Mouse (Mus musculus) liver, adult 2 months (tissue): Measurements from ENCODE around the gene Olfr750. TPM values are rescaled to one million over a fixed set of nuclear protein-coding genes. Genes with fewer than 3 reads are reported as not detected.

Experiments used
- DNase-seq: peaks from one replicate; pipeline ENCODE4 v3.0.0-alpha.2; 2011; ENCODE audit warnings: low read depth, low spot score; ENCODE audit errors: extremely low read depth
- H3K27ac ChIP-seq: fragments of 200-500 bp; replicated peaks from 2 replicates; pipeline ENCODE4 v1.5.1; 2012; ENCODE audit warnings: low read depth, mild to moderate bottlenecking, control low read depth, inconsistent platforms, low read length; ENCODE audit not compliant: insufficient read depth
- H3K27me3 ChIP-seq: fragments of 200-500 bp; 2 replicates; pipeline ENCODE4 v1.6.1; 2012; ENCODE audit warnings: mild to moderate bottlenecking, moderate library complexity, low read length, inconsistent platforms; ENCODE audit not compliant: control insufficient read depth, insufficient read depth
- H3K36me3 ChIP-seq: fragments of 200-500 bp; 2 replicates; pipeline ENCODE4 v1.6.1; 2012; ENCODE audit warnings: low read length, inconsistent platforms; ENCODE audit not compliant: control insufficient read depth, insufficient read depth
- H3K4me1 ChIP-seq: fragments of 200-500 bp; 2 replicates; pipeline ENCODE4 v1.6.1; 2011; ENCODE audit warnings: low read length; ENCODE audit not compliant: control insufficient read depth, insufficient read depth
- H3K4me3 ChIP-seq: fragments of 200-500 bp; 2 replicates; pipeline ENCODE4 v1.5.1; 2011; ENCODE audit warnings: low read depth, mild to moderate bottlenecking, control low read depth, low read length, moderate library complexity; ENCODE audit not compliant: insufficient read depth
- H3K79me2 ChIP-seq: fragments of 200-500 bp; 2 replicates; pipeline ENCODE4 v1.6.1; 2012; ENCODE audit warnings: inconsistent platforms, mild to moderate bottlenecking, low read length, moderate library complexity; ENCODE audit not compliant: control insufficient read depth, insufficient read depth
- H3K9ac ChIP-seq: fragments of 200-500 bp; 2 replicates; pipeline ENCODE4 v1.6.1; 2012; ENCODE audit warnings: low read depth, mild to moderate bottlenecking, control low read depth, inconsistent platforms, low read length
- CTCF ChIP-seq: fragments of 200-500 bp; IDR thresholded peaks from 2 replicates; pipeline ENCODE4 v1.5.1; 2011; ENCODE audit warnings: low read depth, low read length, control low read depth
- POLR2A ChIP-seq: fragments of 200-500 bp; IDR thresholded peaks from 2 replicates; pipeline ENCODE4 v1.6.1; 2011; ENCODE audit warnings: low read length, control low read depth; ENCODE audit not compliant: insufficient read depth; ENCODE audit errors: extremely low read depth
- WGBS: fragments of 180-500 bp; shearing (Covaris S2); methylation state at CpG from one replicate; pipeline ENCODE4 v1.1.7; 2018; 5-methylcytosine and 5-hydroxymethylcytosine counted together
- polyA plus RNA-seq: library from polyadenylated mRNA; depleted of rRNA; stranded (reverse); fragments of >200 nt; gene quantifications from 2 replicates; pipeline ENCODE4 v1.2.3, GENCODE M21; 2012
- total RNA-seq: library from RNA; depleted of rRNA; stranded (reverse); fragments of >200 nt; gene quantifications from 2 replicates; pipeline ENCODE4 v1.2.3, GENCODE M21; 2014

Olfr750 gene
- total and polyA plus RNA-seq, 2 experiments: not detected

- no peaks in the 10 kb centered on the region for H3K27me3 ChIP-seq
- H3K9ac ChIP-seq: no peak overlapping the region
- H3K36me3 ChIP-seq: no peaks in the 10 kb centered on the region
- WGBS: 94% methylated on average over 1 of the region's 1 CpGs
- TF ChIP-seq POLR2A (no peak), CTCF (no peak)
- H3K27ac ChIP-seq: no peak overlapping the region
- peaks cover 9% of the 10 kb centered on the region; the same call in 1 of the 2 replicates for H3K4me1 ChIP-seq
- no peak for DNase-seq
- no peaks in the 10 kb centered on the region for H3K79me2 ChIP-seq
- no peak overlapping the region for H3K4me3 ChIP-seq
Measured at GRCm38 (mm10) chr14:51079180-51079579, 4.9 kb upstream of the Olfr750 start.

GRCm38 (mm10) chr14:51069617-51070016 is 4.6 kb downstream of the Olfr750 start:
- TF ChIP-seq CTCF: peak; percentile 26; the same call in 1 of the 2 replicates
- no peak for TF ChIP-seq POLR2A
- no peak overlapping the region for H3K4me3 ChIP-seq
- no peaks in the 10 kb centered on the region for H3K79me2 ChIP-seq
- DNase-seq: peak; percentile 46
- H3K27me3 ChIP-seq: no peaks in the 10 kb centered on the region
- peaks cover 3% of the 10 kb centered on the region; the same call in 1 of the 2 replicates for H3K4me1 ChIP-seq
- H3K27ac ChIP-seq: no peak overlapping the region
- WGBS: 90% methylated on average over 2 of the region's 2 CpGs
- no peak overlapping the region for H3K9ac ChIP-seq
- H3K36me3 ChIP-seq: no peaks in the 10 kb centered on the region

- no peak for TF ChIP-seq CTCF
- no peak for TF ChIP-seq POLR2A
- no peak overlapping the region for H3K27ac ChIP-seq
- H3K79me2 ChIP-seq: no peaks in the 10 kb centered on the region
- no peak overlapping the region for H3K4me3 ChIP-seq
- 94% methylated on average over 5 of the region's 5 CpGs for WGBS
- no peaks in the 10 kb centered on the region for H3K27me3 ChIP-seq
- H3K36me3 ChIP-seq: no peaks in the 10 kb centered on the region
- no peak for DNase-seq
- no peak overlapping the region for H3K9ac ChIP-seq
- H3K4me1 ChIP-seq: peaks cover 3% of the 10 kb centered on the region; the same call in 1 of the 2 replicates
Measured at GRCm38 (mm10) chr14:51068956-51069355, 5.3 kb downstream of the Olfr750 start.

- no peak overlapping the region for H3K27ac ChIP-seq
- no peak overlapping the region for H3K4me3 ChIP-seq
- DNase-seq: no peak
- no peaks in the 10 kb centered on the region for H3K79me2 ChIP-seq
- no peak overlapping the region for H3K9ac ChIP-seq
- no peaks in the 10 kb centered on the region for H3K36me3 ChIP-seq
- 97% methylated on average over 5 of the region's 5 CpGs for WGBS
- no peaks in the 10 kb centered on the region for H3K27me3 ChIP-seq
- peaks cover 1% of the 10 kb centered on the region; the same call in 1 of the 2 replicates for H3K4me1 ChIP-seq
- TF ChIP-seq POLR2A: no peak
- no peak for TF ChIP-seq CTCF
Measured at GRCm38 (mm10) chr14:51060761-51061160, 13.5 kb downstream of the Olfr750 start.

GRCm38 (mm10) chr14:51057401-51057831 is 16.8 kb downstream of the Olfr750 start, which contains the start of gene Rnase12:
Gene Rnase12 (minus strand): TSS chr14:51057661.
- no peaks in the 10 kb centered on the region for H3K79me2 ChIP-seq
- H3K9ac ChIP-seq: no peak within 1 kb of the TSS
- no peak for DNase-seq
- no peaks in the 10 kb centered on the region for H3K27me3 ChIP-seq
- no peak within 1 kb of the TSS for H3K27ac ChIP-seq
- no peak within 1 kb of the TSS for H3K4me3 ChIP-seq
- WGBS: 69% methylated on average over 9 of the region's 9 CpGs
- H3K4me1 ChIP-seq: no peaks in the 10 kb centered on the region; the same call in 1 of the 2 replicates
- TF ChIP-seq CTCF (no peak), POLR2A (no peak)
- H3K36me3 ChIP-seq: no peaks in the 10 kb centered on the region
